Mouse (Mus musculus) retina, embryonic 14.5 days (tissue): ENCODE measurements at regions not wholly inside any gene's neighbourhood (a gene's known extent, or its start where the extent isn't known, plus 50 kb on each side); places are given as distances from the start of the nearest gene placed in this dataset.

ENCODE experiments used
- DNase-seq: peaks from one replicate; pipeline ENCODE4 v3.0.0-alpha.2; 2015; ENCODE audit warnings: low spot score

- DNase-seq: peak; percentile 81
Measured at GRCm38 (mm10) chr5:100991626-100992025, 146.1 kb downstream of the Gpat3 start.

- DNase-seq: peak; percentile 44
Measured at GRCm38 (mm10) chr5:100982573-100982936, 137.0 kb downstream of the Gpat3 start.

GRCm38 (mm10) chr5:100981849-100982572 lies 136.5 kb downstream of the Gpat3 start:
- peak; percentile 24 for DNase-seq

- DNase-seq: peak; percentile 33
Measured at GRCm38 (mm10) chr5:100976736-100977135, 131.2 kb downstream of the Gpat3 start.

- peak; percentile 28 for DNase-seq
Measured at GRCm38 (mm10) chr5:100951210-100951609, 105.7 kb downstream of the Gpat3 start.
